Mouse (Mus musculus): ENCODE data around the gene P4ha1. TPM values are rescaled to one million over a fixed set of nuclear protein-coding genes. Genes with fewer than 3 reads are reported as not detected.
"Not testable (repeated sequence)": the region's sequence is repeated elsewhere in the genome, so short reads cannot be mapped to it uniquely, and the experiment has no call there.

Gene P4ha1
- total RNA-seq, 4 experiments from 2014 or later: 30.9 to 40.8 (median 32.1) TPM

DNA sequence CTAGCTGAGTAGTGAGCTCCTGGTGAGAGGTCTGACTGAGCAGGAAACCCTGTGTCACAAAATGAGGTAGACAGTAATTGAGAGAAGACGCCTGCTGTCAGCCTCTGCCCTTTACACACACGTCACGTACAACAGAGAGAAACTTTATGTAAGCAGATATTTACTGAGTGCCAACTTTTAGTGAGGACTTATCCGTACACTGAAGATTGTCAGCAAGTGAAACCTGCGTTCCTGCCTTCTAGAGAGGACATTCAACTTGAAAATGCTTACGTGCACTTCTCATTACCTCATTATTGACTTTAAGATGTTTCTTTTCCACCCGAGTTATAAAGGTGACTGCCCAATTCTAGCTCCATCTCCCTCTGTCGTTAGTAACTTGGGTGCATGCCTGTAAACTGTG, 45.6 kb downstream of the P4ha1 start:
- no peak for DNase-seq (ENCODE audit: low spot score in 2 of 2)

DNA sequence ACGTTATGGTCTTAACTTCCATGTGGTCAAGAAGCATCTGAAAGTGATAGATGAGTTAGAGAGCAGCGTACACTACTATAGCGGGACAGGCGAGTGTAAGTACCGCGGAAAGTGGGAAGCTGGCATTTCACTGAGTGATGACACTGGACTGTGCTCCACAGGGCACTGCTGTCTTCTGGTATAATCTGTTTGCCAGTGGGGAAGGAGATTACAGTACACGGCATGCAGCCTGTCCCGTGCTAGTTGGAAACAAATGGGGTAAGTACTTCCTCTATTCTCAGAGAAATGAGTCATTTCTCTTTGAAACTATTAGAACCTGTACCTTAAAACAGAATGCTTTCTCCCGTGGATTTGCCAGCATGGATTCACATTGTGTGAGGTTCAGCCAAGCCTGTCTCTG, 46.3 kb downstream of the P4ha1 start:
- no peak for DNase-seq (ENCODE audit: low spot score in 2 of 2)

DNA sequence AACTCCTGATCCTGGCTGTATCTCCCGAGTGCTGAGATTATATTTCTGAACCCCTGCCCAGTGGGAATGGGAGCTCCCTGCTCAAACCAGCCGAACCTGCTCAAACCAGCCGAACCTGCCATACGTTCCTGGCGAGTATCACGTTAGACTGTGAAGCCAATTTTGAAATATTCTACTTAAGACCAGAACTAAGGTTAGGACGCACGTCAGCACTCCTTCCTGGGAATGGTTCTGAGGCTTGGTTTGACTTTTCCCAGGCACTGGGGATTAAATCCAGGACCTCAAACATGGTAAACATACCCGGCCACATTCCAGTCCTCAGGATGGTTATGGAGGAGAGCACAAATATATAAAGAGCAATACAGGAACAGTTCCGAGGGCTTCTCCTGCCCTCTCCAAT, 54.8 kb downstream of the P4ha1 start:
- DNase-seq (ENCODE audit: low spot score in 2 of 2): no peak

DNA sequence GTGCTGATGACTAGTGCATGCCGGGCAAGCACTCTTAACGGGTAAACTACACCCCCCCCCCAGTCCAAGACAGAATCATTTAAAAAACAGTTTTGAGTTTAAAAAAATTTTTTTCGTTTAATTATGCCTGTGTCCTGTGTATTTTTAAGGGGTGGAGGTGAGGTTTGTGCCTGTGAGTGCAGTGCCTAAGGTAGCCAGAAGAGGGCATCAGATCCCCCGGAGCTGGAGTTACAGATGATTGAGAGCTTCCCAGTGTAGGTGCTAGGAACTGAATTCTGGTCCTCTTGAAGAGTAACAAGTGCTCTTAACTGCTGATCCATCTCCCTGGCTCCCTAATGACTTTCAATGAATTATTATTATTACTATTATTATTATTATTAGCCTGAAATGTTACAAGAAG, 55.6 kb downstream of the P4ha1 start:
- no peak for DNase-seq (ENCODE audit: low spot score in 2 of 2)

DNA sequence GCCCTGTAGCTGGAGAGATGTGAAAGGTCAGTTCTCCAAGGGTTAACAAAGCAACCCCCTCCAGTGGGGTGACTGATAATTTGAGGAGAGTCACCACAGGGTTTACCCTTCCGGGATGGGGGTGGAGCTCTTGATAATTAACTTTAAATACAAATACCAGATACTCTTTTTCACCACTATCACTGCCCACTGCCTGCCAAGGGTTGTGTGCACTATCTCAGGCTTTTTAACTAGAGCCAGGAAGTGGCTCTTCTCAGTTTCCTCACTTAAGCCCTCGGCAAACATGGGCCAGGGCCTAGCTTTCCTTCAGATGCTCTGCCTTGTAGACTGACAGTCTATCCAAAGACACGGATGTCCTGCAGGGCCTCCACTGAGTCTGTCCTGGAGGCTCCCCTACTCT, 56.8 kb downstream of the P4ha1 start:
- DNase-seq (ENCODE audit: low spot score in 2 of 2): no peak

DNA sequence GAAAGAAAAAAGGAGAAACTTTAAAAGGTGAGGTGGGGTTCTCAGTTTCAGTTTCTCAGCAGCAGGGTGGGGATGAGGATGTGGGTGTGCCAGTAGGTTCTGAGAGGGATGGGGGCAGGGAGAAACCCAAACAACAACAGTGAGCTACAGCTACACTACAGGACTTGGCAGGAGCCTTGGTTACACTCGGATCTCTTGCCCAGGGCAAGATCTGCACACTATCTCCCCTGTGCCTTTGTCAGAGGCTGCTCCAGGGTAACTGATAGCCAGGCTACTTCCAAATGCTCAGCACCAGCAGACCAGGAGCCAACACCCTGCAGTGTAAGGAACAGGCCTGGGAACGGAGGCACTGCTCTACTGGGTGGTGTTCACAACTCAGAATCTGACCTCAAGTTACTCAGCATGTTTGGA, 57.3 kb downstream of the P4ha1 start:
- no peak for DNase-seq (ENCODE audit: low spot score in 2 of 2)

DNA sequence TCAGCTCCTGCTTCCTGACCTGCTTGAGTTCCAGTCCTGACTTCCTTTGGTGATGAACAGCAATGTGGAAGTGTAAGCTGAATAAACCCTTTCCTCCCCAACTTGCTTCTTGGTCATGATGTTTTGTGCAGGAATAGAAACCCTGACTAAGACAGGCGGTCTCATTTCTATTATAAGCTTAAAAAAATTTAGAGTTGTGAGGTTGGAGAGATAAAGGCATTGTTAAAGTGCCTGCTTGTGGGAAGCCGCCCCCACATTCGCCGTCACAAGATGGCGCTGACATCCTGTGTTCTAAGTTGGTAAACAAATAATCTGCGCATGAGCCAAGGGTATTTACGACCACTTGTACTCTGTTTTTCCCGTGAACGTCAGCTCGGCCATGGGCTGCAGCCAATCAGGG, 58.5 kb downstream of the P4ha1 start:
- DNase-seq (ENCODE audit: low spot score in 2 of 2): not testable (repeated sequence)

DNA sequence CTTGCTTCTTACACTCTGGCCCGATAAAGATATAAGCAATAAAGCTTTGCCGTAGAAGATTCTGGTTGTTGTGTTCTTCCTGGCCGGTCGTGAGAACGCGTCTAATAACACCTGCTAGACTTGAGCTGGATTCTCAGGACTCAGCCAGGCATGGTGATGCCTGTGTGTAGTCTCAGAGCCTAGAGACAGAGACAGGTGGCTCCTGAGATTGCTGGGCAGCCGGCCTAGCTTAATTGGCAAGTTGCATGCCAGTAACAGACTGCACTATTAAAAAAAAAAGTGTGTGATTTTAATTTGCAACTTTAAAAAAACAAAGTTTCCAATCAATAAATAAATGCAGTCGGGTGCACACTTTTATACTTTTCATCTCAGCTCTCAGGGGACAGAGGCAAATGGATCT, 63.9 kb downstream of the P4ha1 start:
- no peak for DNase-seq (ENCODE audit: low spot score in 2 of 2)

DNA sequence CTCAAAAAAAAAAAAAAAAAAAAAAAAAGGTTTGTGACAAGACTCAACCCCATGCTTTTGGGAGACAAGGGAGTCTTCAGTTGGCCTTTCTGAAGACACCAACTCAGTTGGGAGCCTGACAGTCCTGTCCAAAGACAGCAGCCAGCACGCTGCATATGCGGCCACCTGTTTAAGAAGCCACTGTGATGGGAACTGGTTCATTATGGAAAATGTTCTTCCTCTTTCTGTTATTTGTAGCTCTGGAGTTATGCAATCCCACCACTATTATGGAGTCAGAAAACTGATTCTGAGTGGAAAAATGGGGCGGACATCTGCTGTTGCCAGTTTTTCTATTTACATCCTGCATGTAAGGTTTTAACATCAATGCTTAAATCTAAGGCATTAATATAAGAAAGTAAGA, 66.6 kb downstream of the P4ha1 start:
- no peak for DNase-seq (ENCODE audit: low spot score in 2 of 2)

DNA sequence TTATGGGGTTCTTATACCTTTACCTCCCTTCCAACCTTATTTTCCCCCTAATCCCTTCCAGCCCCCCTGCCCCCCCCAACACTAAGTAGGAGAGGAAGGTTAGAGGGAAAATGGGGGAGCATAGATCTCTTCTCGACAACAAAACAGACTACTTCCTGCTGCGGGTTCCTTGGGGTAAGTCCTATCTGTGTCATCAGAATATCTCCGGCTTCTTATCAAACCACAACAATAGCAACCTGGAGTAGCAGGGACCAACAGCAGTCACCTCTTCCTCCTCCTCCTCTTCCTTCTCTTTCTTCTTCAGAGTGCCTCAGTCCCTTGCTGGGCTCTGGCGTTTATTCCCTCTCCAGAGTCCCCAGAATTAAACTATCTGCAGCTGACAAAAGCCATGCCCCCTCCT, 68.8 kb downstream of the P4ha1 start:
- no peak for DNase-seq (ENCODE audit: low spot score in 2 of 2)

DNA sequence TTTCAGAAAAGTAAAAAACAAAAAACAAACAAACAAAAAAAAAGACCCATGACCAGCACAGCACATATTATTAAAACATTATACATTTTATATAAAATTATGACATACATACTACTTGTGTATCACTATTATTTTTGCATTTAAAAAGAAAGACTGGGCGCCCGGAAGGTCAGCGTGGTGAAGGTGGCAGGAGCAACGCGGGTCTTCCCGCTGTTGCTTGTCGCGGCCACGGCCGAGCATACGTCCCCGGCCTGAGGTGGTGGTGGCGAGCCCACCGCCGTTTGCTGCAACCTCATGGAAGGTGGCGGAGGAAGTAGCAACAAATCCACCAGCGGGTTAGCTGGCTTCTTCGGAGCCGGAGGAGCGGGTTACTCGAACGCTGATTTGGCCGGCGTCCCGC, 72.4 kb downstream of the P4ha1 start, which contains the start of gene Gm10273:
Gene Gm10273 (plus strand): TSS at position 172 of the 400 bp plus-strand sequence.
- DNase-seq (ENCODE audit: low spot score in 2 of 2): not testable (repeated sequence)

DNA sequence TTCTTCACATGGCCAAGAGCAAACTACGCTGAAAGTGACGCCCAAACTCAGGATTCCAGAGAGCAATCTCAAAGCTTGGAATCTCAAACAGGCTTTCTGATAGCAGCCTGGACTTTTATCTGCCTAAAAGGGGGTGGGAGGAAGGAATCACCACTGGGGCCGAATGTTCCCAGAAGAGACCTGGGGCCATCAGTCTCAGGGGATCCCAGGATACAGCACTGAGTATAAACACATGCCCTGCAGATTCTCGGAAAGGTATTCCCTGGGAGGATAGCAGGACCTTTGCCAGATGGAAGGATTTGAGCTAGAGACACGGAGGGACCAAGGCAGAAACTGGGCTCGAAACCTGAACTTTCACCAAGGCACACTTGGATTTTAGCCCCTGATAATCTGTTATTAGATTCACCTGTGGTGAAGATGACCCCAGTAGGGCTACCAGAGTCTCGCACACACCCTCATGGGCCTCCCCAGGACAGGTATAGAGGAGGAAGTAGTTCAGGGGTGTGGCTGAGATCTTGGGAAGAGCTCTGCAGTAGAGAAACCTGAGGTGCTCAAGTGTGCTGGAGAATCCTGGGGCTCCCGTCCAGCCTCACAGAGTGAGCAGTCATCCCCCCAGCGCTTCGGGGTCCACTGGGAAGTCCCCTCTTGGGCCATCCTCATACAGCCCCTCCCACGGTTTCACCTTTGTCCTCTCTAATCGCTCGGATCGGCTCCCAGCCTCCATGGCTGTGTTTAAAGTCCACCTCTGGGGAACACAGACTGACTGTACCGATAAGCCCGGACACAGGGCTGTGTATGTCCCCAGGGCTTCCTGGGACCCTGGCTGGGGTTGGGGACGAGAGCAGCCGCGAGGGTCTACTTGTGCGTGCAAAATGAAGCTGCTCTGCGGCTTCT, 80.0 kb downstream of the P4ha1 start, which contains the start of gene Pla2g12b:
Gene Pla2g12b (plus strand): TSS at position 762 of the 894 bp plus-strand sequence.
- no peak for DNase-seq (ENCODE audit: low spot score in 2 of 2)

DNA sequence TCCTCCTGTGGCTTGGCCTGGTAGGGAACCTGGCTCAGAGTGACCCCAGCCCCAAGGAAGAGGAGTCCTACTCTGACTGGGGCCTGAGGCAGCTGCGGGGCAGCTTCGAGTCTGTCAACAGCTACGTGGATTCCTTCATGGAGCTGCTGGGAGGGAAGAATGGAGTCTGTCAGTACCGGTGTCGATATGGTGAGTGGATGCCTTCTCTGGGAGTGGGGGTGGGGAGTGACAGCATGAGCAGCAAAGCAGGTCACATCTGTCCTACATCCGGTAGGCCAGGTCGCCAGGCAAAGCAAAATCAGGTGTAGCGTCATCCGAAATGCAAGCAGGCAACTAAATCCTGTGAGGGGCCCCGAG, 80.7 kb downstream of the P4ha1 start:
- DNase-seq (ENCODE audit: low spot score in 2 of 2): no peak

DNA sequence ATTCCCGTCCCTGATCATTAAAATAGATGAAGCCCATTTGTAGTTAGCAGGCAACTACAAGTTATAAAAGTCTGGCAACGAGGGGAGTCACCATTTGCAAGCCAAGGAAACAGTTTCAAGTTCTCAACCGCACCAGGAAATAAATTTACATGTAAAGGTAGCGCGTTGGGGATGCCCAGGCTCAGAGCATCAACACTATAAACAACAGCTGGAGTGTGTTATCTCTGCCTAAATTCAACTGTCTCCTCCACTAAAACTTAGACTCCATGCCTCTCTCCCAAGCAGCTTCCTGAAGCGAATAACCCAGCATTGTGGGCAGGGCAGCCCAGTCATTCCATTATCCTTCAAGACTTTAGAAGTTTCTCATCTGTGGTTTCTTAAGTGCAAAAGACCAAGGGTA, 85.4 kb downstream of the P4ha1 start:
- no peak for DNase-seq (ENCODE audit: low spot score in 2 of 2)

DNA sequence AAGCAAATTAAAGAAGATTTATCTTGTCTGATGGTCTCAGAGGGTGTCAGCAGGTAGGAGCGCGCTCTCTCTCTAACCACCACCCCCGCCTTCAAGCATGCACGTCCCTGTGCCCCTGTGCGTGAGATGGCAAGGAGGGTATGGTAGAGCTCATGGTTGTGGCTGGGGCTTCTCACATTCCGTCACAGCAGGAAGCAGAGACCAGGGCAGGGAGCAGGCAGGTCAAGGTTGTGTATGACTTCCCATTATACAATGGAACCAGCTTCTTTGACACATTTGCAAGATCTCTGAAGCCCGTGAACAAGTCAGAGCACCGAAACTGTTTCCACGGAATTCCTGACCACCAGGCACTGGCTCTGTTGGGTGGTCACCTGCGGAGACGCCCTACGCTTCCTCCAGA, 87.2 kb downstream of the P4ha1 start:
- no peak for DNase-seq (ENCODE audit: low spot score in 2 of 2)

DNA sequence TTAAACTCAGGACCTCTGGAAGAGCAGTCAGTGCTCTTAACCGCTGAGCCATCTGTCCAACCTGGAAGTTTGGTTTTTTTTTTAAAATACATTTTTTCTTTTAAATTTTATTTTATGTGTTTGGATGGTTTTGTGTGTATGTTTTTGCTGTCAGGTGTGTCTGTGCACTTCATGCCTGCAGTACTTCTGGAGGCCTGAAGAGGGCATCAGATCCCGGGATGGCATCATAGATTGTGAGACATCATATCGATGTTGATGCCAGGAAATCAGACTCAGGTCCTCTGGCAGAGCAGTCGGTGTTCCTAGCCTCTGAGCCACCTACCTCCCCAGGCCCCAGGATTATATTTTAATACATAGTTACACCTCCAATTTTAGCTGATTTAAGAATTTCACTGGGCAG, 90.6 kb downstream of the P4ha1 start:
- no peak for DNase-seq (ENCODE audit: low spot score in 2 of 2)

DNA sequence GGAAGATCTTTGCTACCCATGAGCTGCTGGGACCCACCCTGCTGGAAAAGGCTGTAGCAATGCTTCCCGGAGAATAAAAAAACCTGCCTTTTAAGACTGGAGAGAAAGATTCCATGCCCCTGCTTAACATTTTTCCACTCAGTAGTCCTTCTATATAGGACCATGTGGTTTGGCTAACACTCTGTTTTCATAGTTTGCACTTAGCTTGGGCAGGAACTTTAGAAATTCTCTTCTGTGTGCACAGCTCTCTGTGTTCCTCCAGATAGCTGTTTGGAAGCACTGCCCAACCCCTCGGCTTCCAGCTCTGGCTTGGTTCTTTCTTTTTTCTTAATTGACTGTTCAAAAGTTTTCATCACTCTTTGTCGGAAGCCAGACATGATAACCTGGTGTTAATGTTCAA, 93.5 kb downstream of the P4ha1 start:
- DNase-seq (ENCODE audit: low spot score in 2 of 2): no peak

DNA sequence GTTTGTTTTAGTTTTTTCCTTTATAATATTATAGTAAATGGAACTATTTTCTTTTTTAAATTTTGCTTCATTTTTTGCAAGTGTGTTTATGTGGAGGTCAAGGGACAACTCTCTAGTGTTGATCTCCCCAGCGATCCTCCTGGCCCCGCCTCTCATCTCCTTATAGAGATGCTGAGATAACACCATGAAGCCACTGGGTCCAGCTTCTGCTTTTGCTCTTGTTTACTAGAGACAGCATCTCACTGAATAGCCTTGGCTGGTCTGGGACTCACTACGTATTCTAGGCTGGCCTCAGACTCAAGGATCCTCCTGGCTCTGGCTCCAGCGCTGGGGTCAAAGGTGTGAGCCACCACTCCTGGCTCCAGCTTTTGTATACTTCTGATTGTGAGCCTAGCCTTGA, 96.4 kb downstream of the P4ha1 start:
- DNase-seq (ENCODE audit: low spot score in 2 of 2): no peak

Other genes with a start within 250 kb of the P4ha1 start
- gene Sept10, start 101.4 kb upstream of the P4ha1 start, total RNA-seq (2022): 1 to 10 TPM; 5.0 to 7.8 (median 6.5) TPM
- under 1 TPM; 0.56 to 0.81 (median 0.59) TPM for gene Sowahc, start 101.3 kb upstream of the P4ha1 start, total RNA-seq (2022)
- 100 to 1,000 TPM; 116 to 196 (median 125) TPM for gene Gm10273, start 72.3 kb downstream of the P4ha1 start, total RNA-seq (2022)
- not detected for gene Pla2g12b, start 80.4 kb downstream of the P4ha1 start, total RNA-seq (2022)
- not detected for gene Oit3, start 118.5 kb downstream of the P4ha1 start, total RNA-seq (2022)

All from gastrocnemius, adult 8-10 months (tissue).